Mouse (Mus musculus): ENCODE measurements at regions not wholly inside any gene's neighbourhood (a gene's known extent, or its start where the extent isn't known, plus 50 kb on each side); places are given as distances from the start of the nearest gene placed in this dataset.

DNA sequence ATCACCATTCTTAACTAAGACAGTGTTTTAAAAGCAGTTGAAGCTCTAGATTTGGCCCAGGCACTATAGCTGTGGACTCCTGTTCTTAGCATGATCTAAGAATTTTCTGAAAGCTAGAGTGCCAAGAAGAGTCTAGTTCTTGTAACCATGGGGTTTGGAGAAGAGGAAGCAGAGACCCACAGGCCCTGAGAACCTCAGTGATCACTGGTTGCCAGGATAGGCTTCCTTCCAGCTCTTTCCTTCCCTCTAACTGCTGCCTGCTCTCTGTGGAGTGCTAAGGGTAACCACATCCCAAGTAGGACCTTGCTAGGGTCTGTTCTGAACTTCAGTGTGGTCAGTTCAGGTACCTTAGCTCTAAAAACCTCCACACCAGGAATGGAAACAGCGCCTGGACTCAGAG, 81.0 kb upstream of the Arhgap5 start:
- H3K27ac ChIP-seq (ENCODE audit: insufficient read depth, low read depth, low read length): no peak overlapping the region
- 100% methylated on average over 1 of the region's 1 CpGs for WGBS
- no peaks in the 10 kb centered on the region for H3K4me1 ChIP-seq (ENCODE audit: control insufficient read depth, insufficient read depth, low read length)
- no peak for TF ChIP-seq CTCF (IDR thresholded peaks at IDR 0.05; ENCODE audit: insufficient read depth, low read depth, low read length)
- TF ChIP-seq POLR2A (IDR thresholded peaks at IDR 0.05; ENCODE audit: insufficient read depth, low read depth, low read length): no peak
- H3K4me3 ChIP-seq (ENCODE audit: insufficient read depth, low read depth, low read length): no peak overlapping the region

DNA sequence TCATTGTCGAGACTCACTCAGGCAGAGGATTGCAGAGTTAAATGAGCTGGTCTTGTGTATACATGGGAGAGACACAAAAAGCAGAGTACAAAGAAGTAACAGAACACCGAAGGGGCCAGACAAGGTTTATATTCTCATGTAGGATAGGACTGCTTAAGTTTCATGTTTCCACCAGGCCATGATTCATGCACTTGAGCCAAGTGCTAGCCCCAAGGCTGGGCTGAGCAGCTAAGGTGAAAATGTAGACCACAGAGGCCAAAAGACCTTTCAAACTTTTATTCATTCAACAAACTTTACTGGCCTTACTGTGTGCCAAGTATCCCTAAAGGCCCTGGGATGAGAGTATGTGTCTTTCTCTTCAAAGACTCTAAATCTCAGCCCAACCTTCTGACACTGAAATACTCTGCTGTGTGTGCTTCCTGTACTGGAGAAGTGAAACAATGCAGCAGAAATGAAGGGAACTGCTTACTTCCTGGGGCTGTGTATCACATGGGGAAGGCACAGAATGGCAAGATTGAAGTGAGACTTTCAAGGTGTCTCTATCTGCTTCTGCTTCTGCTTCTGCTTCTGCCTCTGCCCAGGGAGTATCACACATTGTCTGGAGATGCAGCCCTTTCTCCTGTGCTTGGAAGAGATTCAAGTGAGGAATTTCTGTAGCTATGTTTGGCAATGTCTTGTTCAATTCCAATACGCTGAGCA, 79.3 kb upstream of the Arhgap5 start:
- no peak for TF ChIP-seq POLR2A (IDR thresholded peaks at IDR 0.05; ENCODE audit: insufficient read depth, low read depth, low read length)
- no peak for TF ChIP-seq CTCF (IDR thresholded peaks at IDR 0.05; ENCODE audit: insufficient read depth, low read depth, low read length)
- Histone ChIP-seq H3K4me3 (ENCODE audit: insufficient read depth, low read depth, low read length) (no peak overlapping the region), H3K4me1 (ENCODE audit: control insufficient read depth, insufficient read depth, low read length) (no peaks in the 10 kb centered on the region), H3K27ac (ENCODE audit: insufficient read depth, low read depth, low read length) (no peak overlapping the region)
- 73% methylated on average over 3 of the region's 3 CpGs for WGBS

DNA sequence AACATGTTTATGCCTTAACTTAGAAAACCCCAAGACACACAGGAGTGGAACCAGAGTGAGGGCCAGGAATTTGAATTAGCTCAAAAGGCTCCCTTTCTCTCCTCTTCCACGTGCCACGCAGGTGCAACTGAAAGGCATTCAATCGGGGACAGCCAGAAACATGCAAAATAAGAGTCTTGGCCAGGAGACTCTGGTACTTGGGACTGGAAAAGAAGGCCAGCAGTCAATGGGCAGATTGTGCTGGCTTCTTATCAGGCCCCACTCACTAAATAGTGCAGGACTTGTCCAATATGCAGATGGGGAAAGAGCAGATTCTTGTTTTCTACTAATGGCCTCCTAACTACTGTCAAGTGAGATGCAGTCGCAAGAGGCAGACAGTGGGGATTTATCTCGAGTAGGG, 73.8 kb upstream of the Arhgap5 start:
- 53% methylated on average over 5 of the region's 5 CpGs for WGBS
- no peak for TF ChIP-seq CTCF (IDR thresholded peaks at IDR 0.05; ENCODE audit: insufficient read depth, low read depth, low read length)
- TF ChIP-seq POLR2A (IDR thresholded peaks at IDR 0.05; ENCODE audit: insufficient read depth, low read depth, low read length): no peak
- no peak overlapping the region for H3K4me3 ChIP-seq (ENCODE audit: insufficient read depth, low read depth, low read length)
- peaks cover 5% of the 10 kb centered on the region; the same call in 1 of the 2 replicates for H3K4me1 ChIP-seq (ENCODE audit: control insufficient read depth, insufficient read depth, low read length)
- peak overlapping the region; percentile 27; the same call in 1 of the 2 replicates for H3K27ac ChIP-seq (ENCODE audit: insufficient read depth, low read depth, low read length)

DNA sequence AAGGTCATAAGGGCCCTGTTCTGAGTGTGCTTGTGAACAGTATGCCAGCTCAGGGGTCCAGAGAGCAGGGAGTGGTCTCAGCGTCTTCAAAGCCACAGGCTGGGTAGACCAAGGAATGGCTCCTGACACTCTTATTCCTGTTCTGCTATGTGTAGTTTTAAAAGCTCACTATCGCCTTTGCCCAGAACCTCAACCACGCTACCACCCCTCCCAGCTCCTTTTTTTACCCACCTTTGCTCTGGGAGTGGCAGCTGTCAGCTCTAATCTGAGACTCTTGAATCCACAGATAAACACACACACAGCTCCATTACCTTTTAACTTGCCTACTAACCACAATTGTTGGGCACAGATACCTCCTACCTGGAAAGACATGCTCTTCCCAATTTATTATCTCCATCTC, 71.8 kb upstream of the Arhgap5 start:
- H3K27ac ChIP-seq (ENCODE audit: insufficient read depth, low read depth, low read length): no peak overlapping the region
- no peak overlapping the region for H3K4me3 ChIP-seq (ENCODE audit: insufficient read depth, low read depth, low read length)
- WGBS: 94% methylated on average over 3 of the region's 3 CpGs
- peaks cover 8% of the 10 kb centered on the region for H3K4me1 ChIP-seq (ENCODE audit: control insufficient read depth, insufficient read depth, low read length)
- TF ChIP-seq CTCF (IDR thresholded peaks at IDR 0.05; ENCODE audit: insufficient read depth, low read depth, low read length): no peak
- no peak for TF ChIP-seq POLR2A (IDR thresholded peaks at IDR 0.05; ENCODE audit: insufficient read depth, low read depth, low read length)

DNA sequence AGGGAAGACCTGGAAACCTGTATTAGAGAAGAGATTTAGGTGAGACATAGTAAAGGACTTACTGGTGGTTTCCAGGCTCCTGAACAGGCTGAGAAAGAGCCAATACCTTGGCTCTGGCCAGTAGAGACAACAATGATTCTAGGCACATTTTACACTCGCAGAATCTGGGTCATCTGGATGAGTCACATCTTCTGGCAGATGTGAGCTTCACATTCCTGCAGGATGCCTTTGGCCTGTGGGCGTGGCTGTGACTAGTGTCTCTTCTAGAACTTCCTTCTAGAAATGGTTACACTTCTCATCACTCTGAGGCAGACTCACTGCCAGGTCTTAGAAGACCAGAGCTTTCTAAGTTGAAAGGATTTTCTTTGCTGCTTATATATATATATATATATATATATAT, 69.8 kb upstream of the Arhgap5 start:
- WGBS: 54% methylated on average over 2 of the region's 2 CpGs
- Histone ChIP-seq H3K4me3 (ENCODE audit: insufficient read depth, low read depth, low read length) (no peak overlapping the region), H3K27ac (ENCODE audit: insufficient read depth, low read depth, low read length) (no peak overlapping the region), H3K4me1 (ENCODE audit: control insufficient read depth, insufficient read depth, low read length) (peaks cover 8% of the 10 kb centered on the region)
- no peak for TF ChIP-seq POLR2A (IDR thresholded peaks at IDR 0.05; ENCODE audit: insufficient read depth, low read depth, low read length)
- TF ChIP-seq CTCF (IDR thresholded peaks at IDR 0.05; ENCODE audit: insufficient read depth, low read depth, low read length): no peak

DNA sequence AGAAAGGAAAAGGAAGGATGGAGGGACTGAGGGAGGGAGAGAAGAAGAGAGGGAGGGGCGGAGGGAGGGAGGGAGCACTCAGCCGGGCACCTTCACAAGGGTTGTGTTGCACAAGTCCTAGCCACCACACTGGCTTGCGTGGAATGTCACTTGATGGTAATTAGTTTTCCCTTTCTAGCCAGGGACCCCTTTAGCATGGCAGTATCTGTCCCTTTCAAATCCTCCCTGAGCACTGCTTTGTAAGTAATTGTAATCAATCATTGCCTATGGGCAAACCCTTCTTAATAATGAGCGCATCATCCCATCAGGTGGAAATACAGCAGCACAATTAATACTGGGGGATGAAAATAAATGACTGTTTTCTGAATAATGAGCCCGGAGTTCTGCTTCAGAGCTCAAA, 68.5 kb upstream of the Arhgap5 start:
- Histone ChIP-seq H3K4me3 (ENCODE audit: insufficient read depth, low read depth, low read length) (no peak overlapping the region), H3K27ac (ENCODE audit: insufficient read depth, low read depth, low read length) (no peak overlapping the region), H3K4me1 (ENCODE audit: control insufficient read depth, insufficient read depth, low read length) (peaks cover 7% of the 10 kb centered on the region)
- TF ChIP-seq CTCF (IDR thresholded peaks at IDR 0.05; ENCODE audit: insufficient read depth, low read depth, low read length): no peak
- TF ChIP-seq POLR2A (IDR thresholded peaks at IDR 0.05; ENCODE audit: insufficient read depth, low read depth, low read length): no peak
- WGBS: 74% methylated on average over 5 of the region's 5 CpGs

DNA sequence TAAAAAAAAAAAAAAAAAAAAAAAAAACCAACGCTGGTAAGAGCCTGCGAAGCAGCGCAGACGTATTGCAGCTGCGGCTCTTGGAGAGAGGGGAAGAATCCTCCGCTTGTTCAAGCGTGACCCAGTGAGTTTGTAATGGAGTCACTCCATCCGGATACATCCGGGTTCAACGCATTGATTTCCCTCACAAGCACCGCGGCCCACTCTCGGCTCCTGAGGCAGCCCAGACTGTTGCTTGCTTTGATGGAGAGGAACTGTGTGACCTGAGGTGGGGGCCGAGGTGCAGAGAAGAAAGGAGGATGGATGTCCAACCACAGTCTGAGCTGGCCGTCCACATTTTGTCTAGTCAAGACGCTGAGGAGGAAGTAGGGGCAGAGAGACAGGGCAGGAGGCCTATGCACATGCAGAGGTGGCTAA, 68.0 kb upstream of the Arhgap5 start:
- no peak overlapping the region for H3K27ac ChIP-seq (ENCODE audit: insufficient read depth, low read depth, low read length)
- TF ChIP-seq POLR2A (IDR thresholded peaks at IDR 0.05; ENCODE audit: insufficient read depth, low read depth, low read length) (no peak), CTCF (IDR thresholded peaks at IDR 0.05; ENCODE audit: insufficient read depth, low read depth, low read length) (no peak)
- no peak overlapping the region for H3K4me3 ChIP-seq (ENCODE audit: insufficient read depth, low read depth, low read length)
- H3K4me1 ChIP-seq (ENCODE audit: control insufficient read depth, insufficient read depth, low read length): peaks cover 7% of the 10 kb centered on the region
- 48% methylated on average over 16 of the region's 16 CpGs for WGBS

DNA sequence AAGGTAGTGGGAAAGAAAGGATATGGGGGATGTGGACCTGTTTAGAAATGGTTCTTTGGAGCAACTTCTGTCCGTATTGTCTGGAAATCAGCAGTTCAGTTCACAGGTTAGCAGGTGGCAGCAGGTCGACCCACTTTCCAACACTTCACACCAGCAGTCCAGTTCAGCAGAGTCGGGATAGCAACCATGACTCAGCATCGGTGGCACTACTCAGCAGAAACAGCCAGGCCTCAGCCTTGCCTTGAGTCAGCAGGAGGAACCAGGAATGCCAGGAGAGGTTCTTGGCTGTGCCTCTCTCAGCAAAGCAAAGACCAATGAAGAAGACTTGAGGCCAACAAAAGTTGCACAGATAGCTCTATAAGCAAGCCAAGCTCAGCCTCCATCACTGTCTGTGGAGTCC, 66.8 kb upstream of the Arhgap5 start:
- no peak overlapping the region for H3K4me3 ChIP-seq (ENCODE audit: insufficient read depth, low read depth, low read length)
- WGBS: 92% methylated on average over 4 of the region's 4 CpGs
- no peak for TF ChIP-seq CTCF (IDR thresholded peaks at IDR 0.05; ENCODE audit: insufficient read depth, low read depth, low read length)
- no peak for TF ChIP-seq POLR2A (IDR thresholded peaks at IDR 0.05; ENCODE audit: insufficient read depth, low read depth, low read length)
- H3K27ac ChIP-seq (ENCODE audit: insufficient read depth, low read depth, low read length): no peak overlapping the region
- peaks cover 10% of the 10 kb centered on the region for H3K4me1 ChIP-seq (ENCODE audit: control insufficient read depth, insufficient read depth, low read length)

DNA sequence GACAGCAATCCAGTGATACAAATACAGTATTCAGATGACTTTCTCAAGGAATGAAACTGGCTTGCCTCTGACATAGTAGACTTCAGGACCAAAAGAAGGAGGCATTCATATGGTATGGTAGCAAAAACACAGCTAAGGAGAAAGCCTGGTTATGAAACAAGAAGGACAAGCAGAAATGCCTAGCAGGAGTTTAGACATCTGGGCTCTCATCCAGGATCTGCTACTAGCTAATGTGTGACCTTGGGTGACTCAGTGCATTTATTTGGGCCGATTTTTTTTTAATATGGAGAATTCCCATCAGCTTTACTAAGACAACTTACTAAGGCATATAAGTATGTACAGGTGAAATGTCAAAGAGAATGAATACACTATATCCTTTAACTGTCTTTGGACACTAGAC, 64.5 kb upstream of the Arhgap5 start:
- Histone ChIP-seq H3K27ac (ENCODE audit: insufficient read depth, low read depth, low read length) (no peak overlapping the region), H3K4me3 (ENCODE audit: insufficient read depth, low read depth, low read length) (no peak overlapping the region), H3K4me1 (ENCODE audit: control insufficient read depth, insufficient read depth, low read length) (peaks cover 7% of the 10 kb centered on the region)
- TF ChIP-seq POLR2A (IDR thresholded peaks at IDR 0.05; ENCODE audit: insufficient read depth, low read depth, low read length) (no peak), CTCF (IDR thresholded peaks at IDR 0.05; ENCODE audit: insufficient read depth, low read depth, low read length) (no peak)
- WGBS: 69% methylated on average over 1 of the region's 1 CpGs

Measured in olfactory bulb, adult 2 months (tissue).